ENCODE assay signal across 10 mouse cellular contexts in the genomic region with DNA sequence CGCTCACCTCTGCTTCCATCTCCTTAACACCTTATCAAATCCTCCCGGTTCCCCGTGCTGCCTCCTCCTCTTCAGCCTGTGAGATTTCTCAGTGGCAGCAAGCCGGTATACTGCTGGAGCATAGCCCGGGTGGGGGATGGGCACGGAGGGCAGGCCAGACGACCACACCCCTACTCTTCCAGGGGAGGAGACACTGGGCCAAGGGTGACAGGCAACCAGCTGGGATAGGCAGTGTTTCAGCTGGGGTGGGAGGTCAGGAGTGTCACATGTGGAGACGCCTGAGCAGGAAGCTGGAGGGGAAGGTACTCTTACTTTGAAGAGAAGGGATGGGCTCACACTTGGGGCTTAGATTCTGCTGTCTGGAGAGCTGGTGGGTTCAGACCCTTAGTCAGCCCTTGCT. TPM values are rescaled to one million over a fixed set of nuclear protein-coding genes. Genes with fewer than 3 reads are reported as not detected.
DNase-seq lines count a peak whose midpoint lies in the region; ATAC-seq and TF ChIP-seq lines count a peak whose summit lies in the region.
"Had no signal": no experiment of that assay in that cellular context is flagged by ENCODE, and none has a peak within 500 bp of the region (broad histone marks: within the 10 kb centered on the region; RNA-seq: fewer than 3 reads in every experiment).

No protein-coding gene starts in this region.

- 0 out of 2 replicates have a peak, but pooled peaks have one; percentile 53 for ATAC-seq in intestine, embryonic 14.5 days (replicated peaks; ENCODE audit: low FRiP score, low TSS enrichment, low read depth)
- no peak for ATAC-seq in intestine, postnatal 0 days
- peak; percentile 68; the same call in 1 of the 2 replicates for ATAC-seq in intestine, embryonic 15.5 days
- no peak for ATAC-seq in erythroid progenitor cell, adult 5-6 weeks (replicated peaks; ENCODE audit: low FRiP score, poor library complexity, severe bottlenecking)
- ATAC-seq: Patski had no signal

- H3K27ac ChIP-seq in intestine, embryonic 14.5 days (ENCODE audit: low read depth) = no peak overlapping the region
- H3K27ac ChIP-seq in intestine, postnatal 0 days (ENCODE audit: low read depth, low read length) = no peak overlapping the region
- H3K27ac ChIP-seq in thymus, adult 2 months (ENCODE audit: control insufficient read depth, insufficient read depth, low read length) = no peak overlapping the region
- H3K27ac ChIP-seq in intestine, embryonic 15.5 days = no peak overlapping the region
- H3K27ac ChIP-seq: macrophage had no signal

- H3K4me3 ChIP-seq in intestine, embryonic 14.5 days (ENCODE audit: low read depth, low read length) = no peak overlapping the region
- no peak overlapping the region for H3K4me3 ChIP-seq in intestine, postnatal 0 days (ENCODE audit: low read depth, low read length)
- no peak overlapping the region for H3K4me3 ChIP-seq in thymus, adult 2 months (ENCODE audit: control insufficient read depth, insufficient read depth, low read length)
- H3K4me3 ChIP-seq in intestine, embryonic 15.5 days (replicated peaks) = no peak overlapping the region

- no peak overlapping the region for H3K9ac ChIP-seq in intestine, embryonic 14.5 days (ENCODE audit: low read length)
- no peak overlapping the region for H3K9ac ChIP-seq in intestine, postnatal 0 days (ENCODE audit: low read depth, low read length)
- H3K9ac ChIP-seq in intestine, embryonic 15.5 days = no peak overlapping the region

- 0 out of 2 replicates have a peak, but pooled peaks cover 7% of the 10 kb centered on the region for H3K4me1 ChIP-seq in intestine, embryonic 14.5 days (replicated peaks; ENCODE audit: control insufficient read depth, insufficient read depth, low read length)
- H3K4me1 ChIP-seq in intestine, postnatal 0 days (replicated peaks; ENCODE audit: control insufficient read depth, insufficient read depth, low read length) = no peaks in the 10 kb centered on the region
- peaks cover 14% of the 10 kb centered on the region for H3K4me1 ChIP-seq in thymus, adult 2 months (replicated peaks; ENCODE audit: control insufficient read depth, insufficient read depth, low read length)
- H3K4me1 ChIP-seq in intestine, embryonic 15.5 days (replicated peaks) = no peaks in the 10 kb centered on the region

- TF ChIP-seq POLR2A in thymus, adult 2 months (IDR thresholded peaks at IDR 0.05; ENCODE audit: control insufficient read depth, extremely low read depth, insufficient read depth, low read length, poor library complexity) = no peak

- no peaks in the 10 kb centered on the region for H3K27me3 ChIP-seq in intestine, embryonic 14.5 days (replicated peaks; ENCODE audit: control insufficient read depth, insufficient read depth, low read length)
- H3K27me3 ChIP-seq in intestine, postnatal 0 days (replicated peaks; ENCODE audit: control insufficient read depth, insufficient read depth, low read length) = no peaks in the 10 kb centered on the region
- H3K27me3 ChIP-seq in thymus, adult 2 months (ENCODE audit: control insufficient read depth, insufficient read depth, low read length) = no peaks in the 10 kb centered on the region
- H3K27me3 ChIP-seq in intestine, embryonic 15.5 days (replicated peaks) = no peaks in the 10 kb centered on the region

- no peaks in the 10 kb centered on the region for H3K36me3 ChIP-seq in intestine, embryonic 14.5 days (ENCODE audit: control insufficient read depth, insufficient read depth, low read length)
- H3K36me3 ChIP-seq in intestine, postnatal 0 days (ENCODE audit: control insufficient read depth, insufficient read depth) = no peaks in the 10 kb centered on the region
- H3K36me3 ChIP-seq in thymus, adult 2 months (ENCODE audit: control insufficient read depth, insufficient read depth, low read length) = no peaks in the 10 kb centered on the region
- H3K36me3 ChIP-seq in intestine, embryonic 15.5 days = no peaks in the 10 kb centered on the region

- DNase-seq in intestine, embryonic 14.5 days (ENCODE audit: low spot score) = no peak
- DNase-seq in thymus, postnatal 4 days = peak; percentile 45
- DNase-seq in thymus, adult 2 months = no peak
- DNase-seq in yolk sac, embryonic 10.5 days (ENCODE audit: low spot score) = peak; percentile 8
- no peak for DNase-seq in gastrocnemius, postnatal 4 days (ENCODE audit: low spot score in 2 of 2)

- TF ChIP-seq CTCF in intestine, postnatal 0 days (IDR thresholded peaks at IDR 0.05; ENCODE audit: low read depth) = no peak
- no peak for TF ChIP-seq CTCF in thymus, adult 2 months (IDR thresholded peaks at IDR 0.05; ENCODE audit: borderline replicate concordance, control insufficient read depth, extremely low read depth, insufficient read depth, low read length, poor library complexity)

- 6% methylated on average over 8 of the region's 8 CpGs for WGBS in intestine, embryonic 14.5 days
- 7% methylated on average over 8 of the region's 8 CpGs for whole genome bisulfite sequencing in intestine, postnatal 0 days
- 12% methylated on average over 8 of the region's 8 CpGs for WGBS in thymus, adult 2 months
- WGBS in intestine, embryonic 15.5 days = 6% methylated on average over 8 of the region's 8 CpGs

- H3K4me2 ChIP-seq in intestine, embryonic 14.5 days (ENCODE audit: low read length) = no peak overlapping the region
- no peak overlapping the region for H3K4me2 ChIP-seq in intestine, postnatal 0 days (replicated peaks; ENCODE audit: low read depth)
- no peak overlapping the region for H3K4me2 ChIP-seq in intestine, embryonic 15.5 days (replicated peaks)

- H3K9me3 ChIP-seq in intestine, embryonic 14.5 days (ENCODE audit: control insufficient read depth, low read length) = no peaks in the 10 kb centered on the region
- H3K9me3 ChIP-seq in intestine, postnatal 0 days (ENCODE audit: control insufficient read depth) = no peaks in the 10 kb centered on the region
- H3K9me3 ChIP-seq in intestine, embryonic 15.5 days = no peaks in the 10 kb centered on the region

RNA-seq across cellular contexts. Expression of a gene that starts 59.6 kb away (rescaled TPM):
- polyA plus RNA-seq in intestine, embryonic 14.5 days (2014; fragmentation: Nextera tagmentation; extraction: Ambion mirVana) = 1.2 TPM in 2 replicates
- 0.73 and 0.86 TPM in 2 replicates for polyA plus RNA-seq in intestine, postnatal 0 days (2015; fragmentation: Nextera tagmentation; extraction: Ambion mirVana)
- polyA plus RNA-seq in thymus, adult 2 months (2012; rRNA removed) = 0.84 and 1.2 TPM in 2 replicates
- polyA plus RNA-seq in intestine, embryonic 15.5 days (2015; fragmentation: Nextera tagmentation; extraction: Ambion mirVana) = 1.1 and 1.5 TPM in 2 replicates
- 1 to 10 TPM; 1.2 to 1.5 TPM for total RNA-seq in gastrocnemius, postnatal 4 days (2021)
- not detected in 2 replicates for total RNA-seq in erythroid progenitor cell, adult 5-6 weeks (2015; ENCODE audit: low replicate concordance)
- not detected in 2 replicates for total RNA-seq in erythroid progenitor cell, adult 5-6 weeks (2017; ENCODE audit: low replicate concordance)
- polyA plus RNA-seq: macrophage had no signal

Comparison
In these comparisons a context has a peak if more than half of its experiments do, and no peak if none do; other contexts are left out.
1. ATAC-seq: peak in intestine, embryonic 14.5 days (single experiment) and intestine, embryonic 15.5 days (single experiment); none in intestine, postnatal 0 days (single experiment) and erythroid progenitor cell, adult 5-6 weeks (single experiment).
2. DNase-seq: peak in thymus, postnatal 4 days (single experiment) and yolk sac, embryonic 10.5 days (single experiment); none in intestine, embryonic 14.5 days (single experiment), thymus, adult 2 months (single experiment) and gastrocnemius, postnatal 4 days (0 of 2).